Mouse (Mus musculus): ENCODE data around the gene Atp5b. TPM values are rescaled to one million over a fixed set of nuclear protein-coding genes. Genes with fewer than 3 reads are reported as not detected.
A peak's percentile ranks its signal among the peaks of the same experiment; 100 is the strongest.

Atp5b gene
- polyA plus RNA-seq, 1 experiment: 224 TPM

GRCm38 (mm10) chr10:128092506-128093495 lies 9.7 kb downstream of the Atp5b start:
- no peaks in the 10 kb centered on the region for H3K27me3 ChIP-seq (ENCODE audit: control insufficient read depth)
- TF ChIP-seq GATA1 (IDR thresholded peaks at IDR 0.05; ENCODE audit: low read length) (no peak), TAL1 (IDR thresholded peaks at IDR 0.05; ENCODE audit: low read length) (no peak)
- H3K4me3 ChIP-seq (replicated peaks): peak overlapping the region; percentile 78
- H3K36me3 ChIP-seq (ENCODE audit: control insufficient read depth): peaks cover 46% of the 10 kb centered on the region
- no peaks in the 10 kb centered on the region for H3K9me3 ChIP-seq (ENCODE audit: control insufficient read depth, low read length)
- H3K4me1 ChIP-seq (ENCODE audit: control insufficient read depth): peaks cover 85% of the 10 kb centered on the region

GRCm38 (mm10) chr10:128093496-128094294 lies 10.6 kb downstream of the Atp5b start:
- H3K9me3 ChIP-seq (ENCODE audit: control insufficient read depth, low read length): no peaks in the 10 kb centered on the region
- peak overlapping the region; percentile 78 for H3K4me3 ChIP-seq (replicated peaks)
- peaks cover 39% of the 10 kb centered on the region for H3K36me3 ChIP-seq (ENCODE audit: control insufficient read depth)
- peaks cover 87% of the 10 kb centered on the region for H3K4me1 ChIP-seq (ENCODE audit: control insufficient read depth)
- TF ChIP-seq GATA1 (IDR thresholded peaks at IDR 0.05; ENCODE audit: low read length): no peak
- peak; percentile 51; the same call in 2 of the 3 replicates for TF ChIP-seq TAL1 (IDR thresholded peaks at IDR 0.05; ENCODE audit: low read length)
- no peaks in the 10 kb centered on the region for H3K27me3 ChIP-seq (ENCODE audit: control insufficient read depth)

- H3K4me3 ChIP-seq (replicated peaks): peak overlapping the region; percentile 78
- no peaks in the 10 kb centered on the region for H3K27me3 ChIP-seq (ENCODE audit: control insufficient read depth)
- TF ChIP-seq TAL1 (IDR thresholded peaks at IDR 0.05; ENCODE audit: low read length) (no peak), GATA1 (IDR thresholded peaks at IDR 0.05; ENCODE audit: low read length) (no peak)
- H3K9me3 ChIP-seq (ENCODE audit: control insufficient read depth, low read length): no peaks in the 10 kb centered on the region
- peaks cover 82% of the 10 kb centered on the region for H3K4me1 ChIP-seq (ENCODE audit: control insufficient read depth)
- peaks cover 35% of the 10 kb centered on the region for H3K36me3 ChIP-seq (ENCODE audit: control insufficient read depth)
Measured at GRCm38 (mm10) chr10:128094340-128094968, 11.4 kb downstream of the Atp5b start.

GRCm38 (mm10) chr10:128095003-128095636 lies 12.0 kb downstream of the Atp5b start:
- H3K27me3 ChIP-seq (ENCODE audit: control insufficient read depth): no peaks in the 10 kb centered on the region
- H3K4me1 ChIP-seq (ENCODE audit: control insufficient read depth): peaks cover 76% of the 10 kb centered on the region
- TF ChIP-seq TAL1 (IDR thresholded peaks at IDR 0.05; ENCODE audit: low read length) (no peak), GATA1 (IDR thresholded peaks at IDR 0.05; ENCODE audit: low read length) (no peak)
- no peaks in the 10 kb centered on the region for H3K9me3 ChIP-seq (ENCODE audit: control insufficient read depth, low read length)
- peaks cover 33% of the 10 kb centered on the region for H3K36me3 ChIP-seq (ENCODE audit: control insufficient read depth)
- peak overlapping the region; percentile 78 for H3K4me3 ChIP-seq (replicated peaks)

- TF ChIP-seq TAL1 (IDR thresholded peaks at IDR 0.05; ENCODE audit: low read length): no peak
- TF ChIP-seq GATA1 (IDR thresholded peaks at IDR 0.05; ENCODE audit: low read length): no peak
- Histone ChIP-seq H3K4me3 (replicated peaks) (peak overlapping the region; percentile 96), H3K36me3 (ENCODE audit: control insufficient read depth) (peaks cover 32% of the 10 kb centered on the region), H3K9me3 (ENCODE audit: control insufficient read depth, low read length) (no peaks in the 10 kb centered on the region), H3K4me1 (ENCODE audit: control insufficient read depth) (peaks cover 65% of the 10 kb centered on the region), H3K27me3 (ENCODE audit: control insufficient read depth) (no peaks in the 10 kb centered on the region)
Measured at GRCm38 (mm10) chr10:128096313-128096692, 13.2 kb downstream of the Atp5b start.

GRCm38 (mm10) chr10:128096693-128097586 lies 13.9 kb downstream of the Atp5b start:
- peak overlapping the region; percentile 96 for H3K4me3 ChIP-seq (replicated peaks)
- peaks cover 60% of the 10 kb centered on the region for H3K4me1 ChIP-seq (ENCODE audit: control insufficient read depth)
- H3K36me3 ChIP-seq (ENCODE audit: control insufficient read depth): peaks cover 36% of the 10 kb centered on the region
- TF ChIP-seq GATA1 (IDR thresholded peaks at IDR 0.05; ENCODE audit: low read length): no peak
- TF ChIP-seq TAL1 (IDR thresholded peaks at IDR 0.05; ENCODE audit: low read length): no peak
- H3K27me3 ChIP-seq (ENCODE audit: control insufficient read depth): no peaks in the 10 kb centered on the region
- H3K9me3 ChIP-seq (ENCODE audit: control insufficient read depth, low read length): no peaks in the 10 kb centered on the region

GRCm38 (mm10) chr10:128097587-128097971 lies 14.5 kb downstream of the Atp5b start:
- TF ChIP-seq TAL1 (IDR thresholded peaks at IDR 0.05; ENCODE audit: low read length): no peak
- no peak; the same call in 1 of the 2 replicates for TF ChIP-seq GATA1 (IDR thresholded peaks at IDR 0.05; ENCODE audit: low read length)
- no peaks in the 10 kb centered on the region for H3K27me3 ChIP-seq (ENCODE audit: control insufficient read depth)
- H3K36me3 ChIP-seq (ENCODE audit: control insufficient read depth): peaks cover 42% of the 10 kb centered on the region
- no peaks in the 10 kb centered on the region for H3K9me3 ChIP-seq (ENCODE audit: control insufficient read depth, low read length)
- peaks cover 55% of the 10 kb centered on the region for H3K4me1 ChIP-seq (ENCODE audit: control insufficient read depth)
- peak overlapping the region; percentile 96 for H3K4me3 ChIP-seq (replicated peaks)

Data from erythroblast, embryonic 14.5 days (primary cell).